Mouse (Mus musculus): ENCODE data around the gene Riok1. TPM values are rescaled to one million over a fixed set of nuclear protein-coding genes. Genes with fewer than 3 reads are reported as not detected.

Gene Riok1
- polyA plus RNA-seq (2014; fragmentation: Nextera tagmentation; extraction: Ambion mirVana): 55.2 and 56.4 TPM in 2 replicates

DNA sequence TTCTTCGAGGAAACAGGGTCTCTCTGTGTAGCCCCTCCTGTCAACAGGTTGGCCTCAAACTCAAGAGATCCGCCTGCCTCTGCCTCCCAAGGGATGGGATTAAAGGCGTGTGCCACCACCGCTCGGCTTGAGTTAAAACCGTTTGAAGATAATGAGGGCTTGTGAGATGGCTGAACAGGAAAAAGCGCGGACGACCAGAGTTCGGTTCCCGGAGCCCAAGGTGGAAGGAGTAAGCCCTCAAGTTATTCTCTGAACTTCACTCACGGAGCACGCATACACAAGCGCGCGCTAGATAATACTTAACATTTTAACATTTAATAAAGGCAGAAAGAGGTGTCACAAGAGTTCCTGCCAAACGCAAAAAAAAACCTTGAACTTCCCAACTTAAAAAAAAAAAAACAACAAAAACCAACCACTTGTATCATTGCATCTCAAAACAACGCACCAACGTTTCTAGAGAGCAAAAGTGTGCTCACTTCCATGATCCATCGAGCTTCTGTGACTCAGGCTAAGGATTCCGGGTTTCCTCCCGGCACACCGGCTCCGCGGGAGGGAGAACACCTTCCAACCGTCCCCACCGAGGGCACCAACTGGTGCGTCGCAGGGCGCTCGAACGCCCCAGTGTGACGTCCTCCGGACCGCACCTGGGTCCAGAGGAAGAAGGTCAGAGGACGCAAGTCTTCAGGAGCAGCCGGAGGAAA lies at the start of gene Riok1:
Riok1 (plus strand) TSS at position 653 of the 701 bp plus-strand sequence.
- Histone ChIP-seq H3K27me3 (ENCODE audit: control insufficient read depth, insufficient read depth, low read length) (no peaks in the 10 kb centered on the region), H3K9me3 (ENCODE audit: control insufficient read depth, low read length) (no peaks in the 10 kb centered on the region), H3K4me1 (ENCODE audit: control insufficient read depth, insufficient read depth, low read length) (no peaks in the 10 kb centered on the region), H3K9ac (ENCODE audit: low read length) (peak within 1 kb of the TSS; percentile 73), H3K27ac (replicated peaks; ENCODE audit: low read depth, low read length) (no peak within 1 kb of the TSS; the same call in 1 of the 2 replicates), H3K36me3 (ENCODE audit: control insufficient read depth, insufficient read depth, low read length) (peaks cover 4% of the 10 kb centered on the region), H3K4me2 (ENCODE audit: low read depth, severe bottlenecking) (peak within 1 kb of the TSS; percentile 79), H3K4me3 (ENCODE audit: low read depth, low read length) (peak within 1 kb of the TSS; percentile 66)
- 11% methylated on average over 35 of the region's 37 CpGs for WGBS
- ATAC-seq (ENCODE audit: insufficient number of reproducible peaks, low FRiP score, low TSS enrichment, low read depth) (no peak), DNase-seq (ENCODE audit: low spot score) (peak; percentile 27)

- no peaks in the 10 kb centered on the region for H3K27me3 ChIP-seq (ENCODE audit: control insufficient read depth, insufficient read depth, low read length)
- H3K4me1 ChIP-seq (ENCODE audit: control insufficient read depth, insufficient read depth, low read length): no peaks in the 10 kb centered on the region
- ATAC-seq (ENCODE audit: insufficient number of reproducible peaks, low FRiP score, low TSS enrichment, low read depth) (no peak), DNase-seq (ENCODE audit: low spot score) (no peak)
- no peak overlapping the region for H3K27ac ChIP-seq (replicated peaks; ENCODE audit: low read depth, low read length)
- no peak overlapping the region for H3K4me3 ChIP-seq (ENCODE audit: low read depth, low read length)
- no peak overlapping the region for H3K9ac ChIP-seq (ENCODE audit: low read length)
- 92% methylated on average over 8 of the region's 8 CpGs for WGBS
- peaks cover 29% of the 10 kb centered on the region for H3K36me3 ChIP-seq (ENCODE audit: control insufficient read depth, insufficient read depth, low read length)
- H3K4me2 ChIP-seq (ENCODE audit: low read depth, severe bottlenecking): no peak overlapping the region
- H3K9me3 ChIP-seq (ENCODE audit: control insufficient read depth, low read length): no peaks in the 10 kb centered on the region
These were observed 47.1 kb upstream of the Riok1 start for GRCm38 (mm10) chr13:37989701-37990100.

DNA sequence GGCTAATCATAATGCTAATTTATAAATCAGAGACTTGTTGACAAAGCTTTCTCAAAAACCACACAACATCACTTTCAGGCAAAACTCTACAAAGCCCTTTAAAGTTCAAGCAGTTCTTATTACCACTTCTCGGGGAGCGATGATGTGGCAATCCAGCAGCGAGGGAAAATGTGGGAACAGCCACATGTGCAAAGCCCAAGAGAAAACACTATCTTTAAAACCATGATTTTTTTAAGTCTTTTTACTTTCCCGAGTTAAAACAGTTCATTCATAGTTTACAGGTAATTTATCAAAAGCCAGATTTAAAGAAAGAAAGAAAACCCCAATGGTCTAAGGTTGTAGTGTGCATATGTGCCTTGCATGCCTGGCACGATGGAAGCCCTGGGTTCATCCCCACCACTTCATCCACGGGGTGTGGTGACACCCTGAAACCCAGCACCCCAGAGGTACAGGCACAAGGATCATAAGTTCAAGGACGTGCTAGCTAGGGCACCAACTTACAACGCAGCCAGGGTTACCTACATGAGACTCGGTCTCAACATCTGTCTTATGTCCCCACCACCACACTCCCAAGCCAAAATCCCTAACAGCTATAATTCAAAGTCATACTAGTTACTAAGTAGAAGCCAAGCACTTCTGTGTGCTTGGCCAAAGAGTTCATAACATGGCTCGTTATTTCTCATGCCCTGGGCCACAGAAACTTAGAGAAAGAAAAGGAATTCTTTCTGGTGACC lies 44.0 kb upstream of the Riok1 start:
- no peaks in the 10 kb centered on the region for H3K4me1 ChIP-seq (ENCODE audit: control insufficient read depth, insufficient read depth, low read length)
- ATAC-seq (ENCODE audit: insufficient number of reproducible peaks, low FRiP score, low TSS enrichment, low read depth): no peak
- peaks cover 10% of the 10 kb centered on the region; the same call in 1 of the 2 replicates for H3K36me3 ChIP-seq (ENCODE audit: control insufficient read depth, insufficient read depth, low read length)
- 15% methylated on average over 10 of the region's 10 CpGs for WGBS
- DNase-seq (ENCODE audit: low spot score): peak; percentile 49
- no peaks in the 10 kb centered on the region for H3K27me3 ChIP-seq (ENCODE audit: control insufficient read depth, insufficient read depth, low read length)
- peak overlapping the region; percentile 92 for H3K4me3 ChIP-seq (ENCODE audit: low read depth, low read length)
- H3K9ac ChIP-seq (ENCODE audit: low read length): peak overlapping the region; percentile 97
- H3K4me2 ChIP-seq (ENCODE audit: low read depth, severe bottlenecking): peak overlapping the region; percentile 73
- H3K27ac ChIP-seq (replicated peaks; ENCODE audit: low read depth, low read length): no peak overlapping the region
- H3K9me3 ChIP-seq (ENCODE audit: control insufficient read depth, low read length): no peaks in the 10 kb centered on the region

GRCm38 (mm10) chr13:37993376-37993703 lies 43.5 kb upstream of the Riok1 start:
- H3K4me1 ChIP-seq (ENCODE audit: control insufficient read depth, insufficient read depth, low read length): no peaks in the 10 kb centered on the region
- WGBS: under 1% methylated on average over 17 of the region's 17 CpGs
- H3K27ac ChIP-seq (replicated peaks; ENCODE audit: low read depth, low read length): peak overlapping the region; percentile 79
- H3K9ac ChIP-seq (ENCODE audit: low read length): peak overlapping the region; percentile 97
- DNase-seq (ENCODE audit: low spot score) (no peak), ATAC-seq (ENCODE audit: insufficient number of reproducible peaks, low FRiP score, low TSS enrichment, low read depth) (no peak)
- H3K9me3 ChIP-seq (ENCODE audit: control insufficient read depth, low read length): no peaks in the 10 kb centered on the region
- peak overlapping the region; percentile 92 for H3K4me3 ChIP-seq (ENCODE audit: low read depth, low read length)
- H3K4me2 ChIP-seq (ENCODE audit: low read depth, severe bottlenecking): peak overlapping the region; percentile 73
- H3K27me3 ChIP-seq (ENCODE audit: control insufficient read depth, insufficient read depth, low read length): no peaks in the 10 kb centered on the region
- H3K36me3 ChIP-seq (ENCODE audit: control insufficient read depth, insufficient read depth, low read length): peaks cover 10% of the 10 kb centered on the region; the same call in 1 of the 2 replicates

- H3K27ac ChIP-seq (replicated peaks; ENCODE audit: low read depth, low read length): peak within 1 kb of the TSS; percentile 79
- peaks cover 10% of the 10 kb centered on the region; the same call in 1 of the 2 replicates for H3K36me3 ChIP-seq (ENCODE audit: control insufficient read depth, insufficient read depth, low read length)
- H3K4me2 ChIP-seq (ENCODE audit: low read depth, severe bottlenecking): peak within 1 kb of the TSS; percentile 73
- WGBS: under 1% methylated on average over 86 of the region's 89 CpGs
- peak; percentile 96 for DNase-seq (ENCODE audit: low spot score)
- H3K27me3 ChIP-seq (ENCODE audit: control insufficient read depth, insufficient read depth, low read length): no peaks in the 10 kb centered on the region
- peak; percentile 96 for ATAC-seq (ENCODE audit: insufficient number of reproducible peaks, low FRiP score, low TSS enrichment, low read depth)
- peak within 1 kb of the TSS; percentile 92 for H3K4me3 ChIP-seq (ENCODE audit: low read depth, low read length)
- H3K9me3 ChIP-seq (ENCODE audit: control insufficient read depth, low read length): no peaks in the 10 kb centered on the region
- H3K9ac ChIP-seq (ENCODE audit: low read length): peak within 1 kb of the TSS; percentile 97
- no peaks in the 10 kb centered on the region for H3K4me1 ChIP-seq (ENCODE audit: control insufficient read depth, insufficient read depth, low read length)
These were observed 42.9 kb upstream of the Riok1 start, which contains the start of gene Ssr1 for GRCm38 (mm10) chr13:37993704-37994404. Gene Ssr1, minus strand, starts transcription at chr13:37994217.

DNA sequence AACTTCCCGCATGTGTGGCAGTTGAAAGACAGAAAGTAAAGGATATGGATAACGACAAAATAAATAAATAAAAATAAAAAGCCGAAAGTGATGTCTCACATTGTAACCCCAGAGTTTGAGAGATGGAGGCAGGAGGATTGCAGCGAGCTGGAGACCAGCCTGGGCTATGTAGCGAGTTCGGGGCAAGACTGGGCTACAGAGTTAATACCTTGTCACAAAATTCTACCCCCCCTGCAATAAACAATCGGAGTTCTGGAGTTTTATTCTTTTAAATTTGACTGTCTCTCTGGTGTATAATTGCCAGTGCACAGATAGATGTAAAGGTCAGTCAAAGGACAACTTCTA lies 42.4 kb upstream of the Riok1 start:
- Histone ChIP-seq H3K9me3 (ENCODE audit: control insufficient read depth, low read length) (no peaks in the 10 kb centered on the region), H3K9ac (ENCODE audit: low read length) (peak overlapping the region; percentile 97; the same call in 1 of the 2 replicates), H3K4me1 (ENCODE audit: control insufficient read depth, insufficient read depth, low read length) (no peaks in the 10 kb centered on the region), H3K36me3 (ENCODE audit: control insufficient read depth, insufficient read depth, low read length) (peaks cover 10% of the 10 kb centered on the region; the same call in 1 of the 2 replicates), H3K4me2 (ENCODE audit: low read depth, severe bottlenecking) (peak overlapping the region; percentile 38), H3K27ac (replicated peaks; ENCODE audit: low read depth, low read length) (peak overlapping the region; percentile 36; the same call in 1 of the 2 replicates), H3K4me3 (ENCODE audit: low read depth, low read length) (peak overlapping the region; percentile 92), H3K27me3 (ENCODE audit: control insufficient read depth, insufficient read depth, low read length) (no peaks in the 10 kb centered on the region)
- WGBS: 28% methylated on average over 7 of the region's 7 CpGs
- DNase-seq (ENCODE audit: low spot score) (no peak), ATAC-seq (ENCODE audit: insufficient number of reproducible peaks, low FRiP score, low TSS enrichment, low read depth) (peak; percentile 56)

GRCm38 (mm10) chr13:37999713-38000112 lies 37.1 kb upstream of the Riok1 start:
- WGBS: 86% methylated on average over 3 of the region's 3 CpGs
- DNase-seq (ENCODE audit: low spot score): no peak
- no peak overlapping the region for H3K4me3 ChIP-seq (ENCODE audit: low read depth, low read length)

GRCm38 (mm10) chr13:38002461-38002860 lies 34.3 kb upstream of the Riok1 start:
- Histone ChIP-seq H3K27me3 (ENCODE audit: control insufficient read depth, insufficient read depth, low read length) (no peaks in the 10 kb centered on the region), H3K4me1 (ENCODE audit: control insufficient read depth, insufficient read depth, low read length) (no peaks in the 10 kb centered on the region), H3K4me2 (ENCODE audit: low read depth, severe bottlenecking) (no peak overlapping the region), H3K9ac (ENCODE audit: low read length) (no peak overlapping the region), H3K4me3 (ENCODE audit: low read depth, low read length) (no peak overlapping the region), H3K36me3 (ENCODE audit: control insufficient read depth, insufficient read depth, low read length) (no peaks in the 10 kb centered on the region), H3K9me3 (ENCODE audit: control insufficient read depth, low read length) (no peaks in the 10 kb centered on the region), H3K27ac (replicated peaks; ENCODE audit: low read depth, low read length) (no peak overlapping the region)
- WGBS: 37% methylated on average over 1 of the region's 1 CpGs
- ATAC-seq (ENCODE audit: insufficient number of reproducible peaks, low FRiP score, low TSS enrichment, low read depth) (no peak), DNase-seq (ENCODE audit: low spot score) (no peak)

More at GRCm38 (mm10) chr13:37999713-38000112, 37.1 kb upstream of the Riok1 start:
- Histone ChIP-seq H3K9ac (ENCODE audit: low read length) (no peak overlapping the region), H3K36me3 (ENCODE audit: control insufficient read depth, insufficient read depth, low read length) (no peaks in the 10 kb centered on the region), H3K4me2 (ENCODE audit: low read depth, severe bottlenecking) (no peak overlapping the region), H3K27ac (replicated peaks; ENCODE audit: low read depth, low read length) (no peak overlapping the region), H3K9me3 (ENCODE audit: control insufficient read depth, low read length) (no peaks in the 10 kb centered on the region), H3K27me3 (ENCODE audit: control insufficient read depth, insufficient read depth, low read length) (no peaks in the 10 kb centered on the region), H3K4me1 (ENCODE audit: control insufficient read depth, insufficient read depth, low read length) (no peaks in the 10 kb centered on the region)
- ATAC-seq (ENCODE audit: insufficient number of reproducible peaks, low FRiP score, low TSS enrichment, low read depth): no peak

All from limb, embryonic 11.5 days (tissue).